Mouse (Mus musculus) layer of hippocampus, adult 8-10 months (tissue): Measurements from ENCODE around the gene Pgk1. TPM values are rescaled to one million over a fixed set of nuclear protein-coding genes. Genes with fewer than 3 reads are reported as not detected.

Experiments
- DNase-seq, 2 experiments: peaks; one replicate each; pipeline ENCODE4 v3.0.0; 2022; ENCODE audit warnings: low spot score in 2 of 2
- total RNA-seq, 4 experiments: library from RNA; stranded (reverse); gene quantifications; 2 replicates each; pipeline ENCODE4 v1.2.4; 2022

The Pgk1 gene
- total RNA-seq, 4 experiments from 2014 or later = 431 to 479 (median 458) TPM

GRCm38 (mm10) chrX:106219171-106220032 lies 32.5 kb downstream of the Pgk1 start:
- peak; percentile 56 to 70 for DNase-seq

- DNase-seq = no peak
These were observed 34.2 kb downstream of the Pgk1 start, which contains the start of gene Taf9b for GRCm38 (mm10) chrX:106221058-106221457. Taf9b (minus strand) TSS chrX:106221158.

Other genes starting within 250 kb of the Pgk1 start
- 10 to 100 TPM; 16.4 to 23.0 (median 17.1) TPM for gene Magt1, start 175.2 kb upstream of the Pgk1 start, total RNA-seq
- 100 to 1,000 TPM; 293 to 338 (median 317) TPM for gene Cox7b, start 171.4 kb upstream of the Pgk1 start, total RNA-seq
- gene Atp7a, start 159.8 kb upstream of the Pgk1 start, total RNA-seq = 1 to 10 TPM; 8.2 to 9.3 (median 8.7) TPM
- gene Tlr13, start 43.9 kb upstream of the Pgk1 start, total RNA-seq = 1 to 10 TPM in 3 of 4 experiments, under 1 TPM in 1; 0.95 to 6.3 (median 3.9) TPM
- 10 to 100 TPM; 24.1 to 29.2 (median 26.8) TPM for gene Taf9b, start 34.1 kb downstream of the Pgk1 start, total RNA-seq
- not detected for gene Fnd3c2, start 68.3 kb downstream of the Pgk1 start, total RNA-seq